Mouse (Mus musculus) embryonic facial prominence, embryonic 13.5 days (tissue): ENCODE measurements at regions not wholly inside any gene's neighbourhood (a gene's known extent, or its start where the extent isn't known, plus 50 kb on each side); places are given as distances from the start of the nearest gene placed in this dataset.
"Not testable (repeated sequence)": the region's sequence is repeated elsewhere in the genome, so short reads cannot be mapped to it uniquely, and the experiment has no call there.

ENCODE experiments used
- ATAC-seq: fragments of 200-750 bp; cut with Nextera tagmentation; 2 replicates; pipeline ENCODE4 v1.8.0; 2017; ENCODE audit warnings: low read depth; ENCODE audit not compliant: insufficient number of reproducible peaks, insufficient read depth, low FRiP score, low TSS enrichment
- H3K27ac ChIP-seq: fragments of 300-500 bp; sonication (generic); 2 replicates; pipeline ENCODE4 v1.5.1; 2015; ENCODE audit warnings: moderate library complexity, mild to moderate bottlenecking, inconsistent platforms
- H3K27me3 ChIP-seq: fragments of 300-500 bp; sonication (generic); 2 replicates; pipeline ENCODE4 v1.6.1; 2015; ENCODE audit warnings: mild to moderate bottlenecking, inconsistent platforms
- H3K36me3 ChIP-seq: fragments of 300-500 bp; sonication (generic); 2 replicates; pipeline ENCODE4 v1.6.1; 2015; ENCODE audit warnings: mild to moderate bottlenecking, inconsistent platforms
- H3K4me1 ChIP-seq: fragments of 300-500 bp; sonication (generic); 2 replicates; pipeline ENCODE4 v1.6.1; 2015; ENCODE audit warnings: inconsistent platforms
- H3K4me2 ChIP-seq: fragments of 300-500 bp; sonication (generic); 2 replicates; pipeline ENCODE4 v1.6.1; 2015; ENCODE audit warnings: moderate library complexity, mild to moderate bottlenecking, inconsistent platforms
- H3K4me3 ChIP-seq: fragments of 300-500 bp; sonication (generic); 2 replicates; pipeline ENCODE4 v1.5.1; 2015; ENCODE audit warnings: mild to moderate bottlenecking, inconsistent platforms
- H3K9ac ChIP-seq: fragments of 300-500 bp; sonication (generic); 2 replicates; pipeline ENCODE4 v1.6.1; 2015; ENCODE audit warnings: mild to moderate bottlenecking, inconsistent platforms
- H3K9me3 ChIP-seq: fragments of 300-500 bp; sonication (generic); 2 replicates; pipeline ENCODE4 v1.6.1; 2016; ENCODE audit warnings: inconsistent platforms
- WGBS: fragments of 180-500 bp; shearing (Covaris S2); methylation state at CpG from one replicate; pipeline ENCODE4 v1.1.7; 2015; ENCODE audit warnings: mixed read lengths; 5-methylcytosine and 5-hydroxymethylcytosine counted together

DNA sequence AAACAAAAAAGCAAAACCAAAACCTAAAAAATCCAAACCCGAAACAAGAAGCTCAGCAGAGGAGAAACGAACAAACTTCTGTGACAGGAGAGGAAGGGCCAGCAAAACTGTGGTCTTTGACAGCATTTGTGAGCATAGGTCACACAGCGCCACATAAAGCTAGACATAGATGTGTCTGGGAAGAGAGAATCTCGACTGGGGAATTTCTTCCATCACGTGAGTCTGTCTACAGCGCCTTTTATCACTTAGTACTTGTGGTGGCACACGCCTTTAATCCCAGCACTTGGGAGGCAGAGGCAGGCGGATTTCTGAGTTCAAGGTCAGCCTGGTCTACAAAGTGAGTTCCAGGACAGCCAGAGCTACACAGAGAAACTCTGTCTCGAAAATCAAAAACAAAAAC is 250.2 kb upstream of the Tgfbr2 start:
- peaks cover 23% of the 10 kb centered on the region for H3K4me1 ChIP-seq
- H3K27me3 ChIP-seq, H3K4me3 ChIP-seq, ATAC-seq, H3K9me3 ChIP-seq, H3K27ac ChIP-seq, H3K36me3 ChIP-seq, H3K4me2 ChIP-seq, H3K9ac ChIP-seq: not testable (repeated sequence)
- 82% methylated on average over 9 of the region's 9 CpGs for WGBS

DNA sequence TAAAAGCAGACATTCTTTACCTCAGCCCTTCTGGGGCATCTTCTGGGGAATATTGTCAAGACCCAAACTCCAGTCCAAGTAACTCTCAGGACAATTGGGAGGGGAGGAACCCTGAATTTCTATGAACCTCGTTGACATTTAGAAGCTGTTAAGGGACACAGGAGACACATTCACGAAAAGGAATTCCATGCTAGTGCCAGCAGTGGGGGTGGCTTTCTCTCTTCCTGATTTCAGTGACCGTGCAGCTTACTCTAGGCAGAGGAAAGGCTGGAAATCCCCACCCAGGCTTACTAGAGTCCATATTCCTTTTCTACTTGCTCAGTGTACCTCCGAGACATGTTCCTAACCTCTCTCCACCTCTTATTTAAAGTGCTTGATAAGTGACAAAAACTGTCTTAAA is 239.9 kb upstream of the Tgfbr2 start:
- ATAC-seq = no peak
- 61% methylated on average over 4 of the region's 4 CpGs for WGBS
- Histone ChIP-seq H3K4me1 (no peaks in the 10 kb centered on the region), H3K4me3 (no peak overlapping the region), H3K27me3 (no peaks in the 10 kb centered on the region), H3K4me2 (no peak overlapping the region), H3K36me3 (no peaks in the 10 kb centered on the region), H3K9ac (no peak overlapping the region), H3K9me3 (no peaks in the 10 kb centered on the region), H3K27ac (no peak overlapping the region)

DNA sequence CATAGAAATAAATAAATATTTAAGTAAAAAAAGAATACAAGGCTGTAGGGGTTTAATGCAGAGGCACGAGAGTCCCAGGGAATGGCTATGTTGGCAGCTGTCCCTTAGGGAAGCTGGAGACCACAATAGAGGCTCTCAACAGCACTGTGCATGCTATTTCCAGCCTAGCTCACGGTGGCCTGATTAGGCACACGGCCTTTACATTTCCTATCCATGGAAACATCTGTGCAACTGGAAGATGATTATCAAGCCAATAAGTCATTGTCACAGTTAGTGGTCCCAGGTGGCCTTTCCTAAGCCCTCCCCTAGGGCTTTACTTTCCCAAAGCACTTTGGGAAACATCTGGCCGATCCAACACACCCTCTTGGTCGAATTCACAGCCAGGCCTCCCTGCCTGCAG is 235.9 kb upstream of the Tgfbr2 start:
- no peaks in the 10 kb centered on the region for H3K27me3 ChIP-seq
- no peaks in the 10 kb centered on the region for H3K36me3 ChIP-seq
- no peak overlapping the region for H3K27ac ChIP-seq
- no peak overlapping the region for H3K9ac ChIP-seq
- no peak overlapping the region for H3K4me3 ChIP-seq
- H3K4me1 ChIP-seq = no peaks in the 10 kb centered on the region
- no peaks in the 10 kb centered on the region for H3K9me3 ChIP-seq
- WGBS = 48% methylated on average over 5 of the region's 5 CpGs
- no peak overlapping the region for H3K4me2 ChIP-seq
- ATAC-seq = no peak

DNA sequence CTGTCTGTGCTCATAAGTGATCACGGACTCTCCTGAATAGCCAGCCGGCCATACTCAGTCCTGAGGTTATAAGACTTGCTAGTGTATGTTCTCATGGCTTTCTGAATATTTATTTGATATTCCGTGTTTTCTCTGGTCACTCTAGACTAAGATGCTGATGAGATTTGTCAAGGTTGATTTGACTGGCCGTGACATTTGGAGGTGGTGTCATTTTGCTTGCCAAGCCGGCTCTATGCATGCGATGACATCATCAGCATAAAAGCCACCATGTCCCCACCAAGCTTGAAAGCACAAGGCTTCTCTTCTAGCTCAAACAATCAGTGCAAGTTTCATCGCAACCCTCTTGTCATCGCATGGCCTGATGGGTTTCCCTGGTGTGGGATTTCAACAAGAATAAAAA is 235.3 kb upstream of the Tgfbr2 start:
- 82% methylated on average over 8 of the region's 8 CpGs for WGBS
- Histone ChIP-seq H3K9ac (no peak overlapping the region), H3K4me2 (no peak overlapping the region), H3K27me3 (no peaks in the 10 kb centered on the region), H3K4me1 (no peaks in the 10 kb centered on the region), H3K4me3 (no peak overlapping the region), H3K36me3 (no peaks in the 10 kb centered on the region), H3K9me3 (no peaks in the 10 kb centered on the region), H3K27ac (no peak overlapping the region)
- ATAC-seq = no peak

DNA sequence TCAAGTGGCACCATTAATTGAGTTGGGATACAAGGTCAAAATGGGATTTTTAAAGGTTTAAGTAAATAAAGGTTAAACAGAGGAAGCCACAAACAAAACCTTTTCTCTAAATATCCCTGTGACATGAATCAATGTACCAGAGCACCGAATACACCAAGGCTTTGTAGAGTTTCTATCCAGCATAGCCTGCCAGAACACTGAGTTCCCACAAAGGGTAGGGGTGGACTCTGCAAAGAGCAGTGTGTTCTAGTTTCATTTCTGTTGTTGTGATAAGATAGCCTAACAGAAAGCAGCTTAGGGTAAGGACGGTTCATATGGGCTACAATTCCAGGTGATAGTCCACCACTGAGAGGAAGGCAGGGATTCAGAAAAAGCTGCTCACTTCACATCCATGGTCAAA is 233.0 kb upstream of the Tgfbr2 start:
- no peak overlapping the region for H3K27ac ChIP-seq
- no peak for ATAC-seq
- H3K27me3 ChIP-seq = no peaks in the 10 kb centered on the region
- WGBS = 90% methylated on average over 2 of the region's 2 CpGs
- no peak overlapping the region for H3K4me3 ChIP-seq
- no peak overlapping the region for H3K9ac ChIP-seq
- no peaks in the 10 kb centered on the region for H3K9me3 ChIP-seq
- H3K4me1 ChIP-seq = no peaks in the 10 kb centered on the region
- H3K4me2 ChIP-seq = no peak overlapping the region
- no peaks in the 10 kb centered on the region for H3K36me3 ChIP-seq

DNA sequence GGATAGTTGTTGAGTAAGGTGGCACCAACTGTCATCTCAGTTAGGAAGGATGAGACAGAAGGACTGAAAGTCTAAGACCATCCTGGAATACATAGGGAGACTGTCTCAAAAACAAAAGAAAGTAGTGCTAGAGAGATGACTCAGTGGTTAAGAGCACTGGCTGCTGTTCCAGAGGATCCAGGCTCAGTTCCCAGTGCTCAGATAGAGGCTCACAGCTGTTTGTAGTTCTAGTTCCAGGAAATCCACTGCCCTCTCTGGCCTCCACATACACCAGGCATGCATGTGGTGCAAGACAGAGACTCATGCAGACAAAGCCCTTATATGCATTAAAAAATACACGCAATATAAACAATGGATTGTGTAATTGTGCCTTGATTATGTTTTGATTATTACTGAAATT is 229.9 kb upstream of the Tgfbr2 start:
- no peak overlapping the region for H3K9ac ChIP-seq
- WGBS = 93% methylated on average over 1 of the region's 1 CpGs
- H3K36me3 ChIP-seq = no peaks in the 10 kb centered on the region
- H3K4me1 ChIP-seq = peaks cover 6% of the 10 kb centered on the region; the same call in 1 of the 2 replicates
- no peaks in the 10 kb centered on the region for H3K9me3 ChIP-seq
- H3K4me3 ChIP-seq = no peak overlapping the region
- H3K27ac ChIP-seq = no peak overlapping the region
- no peak for ATAC-seq
- H3K27me3 ChIP-seq = no peaks in the 10 kb centered on the region
- H3K4me2 ChIP-seq = no peak overlapping the region

DNA sequence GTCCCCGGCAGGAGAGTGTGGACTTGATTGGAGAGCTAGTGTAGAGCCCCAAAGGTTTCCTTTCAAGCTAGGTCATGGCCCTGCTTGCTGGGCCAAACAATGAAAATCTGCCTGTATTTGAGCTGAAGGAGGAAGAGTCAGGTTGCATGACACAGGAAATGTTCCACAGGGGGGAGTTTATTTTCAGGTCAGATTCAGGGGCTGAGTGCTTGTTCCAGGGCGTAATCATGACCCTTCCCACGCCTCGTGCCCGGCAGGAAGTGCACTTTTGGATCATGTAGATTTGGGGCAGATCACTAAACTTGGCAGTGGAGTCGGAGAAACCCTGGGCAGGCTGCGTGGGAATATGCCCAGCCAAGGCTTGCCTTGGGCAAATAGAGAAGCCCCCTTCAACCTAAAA is 226.7 kb upstream of the Tgfbr2 start:
- H3K4me3 ChIP-seq = no peak overlapping the region
- H3K27ac ChIP-seq = no peak overlapping the region
- no peaks in the 10 kb centered on the region for H3K36me3 ChIP-seq
- no peak for ATAC-seq
- no peak overlapping the region for H3K9ac ChIP-seq
- WGBS = 58% methylated on average over 7 of the region's 7 CpGs
- H3K4me1 ChIP-seq = peaks cover 6% of the 10 kb centered on the region; the same call in 1 of the 2 replicates
- no peaks in the 10 kb centered on the region for H3K9me3 ChIP-seq
- H3K4me2 ChIP-seq = no peak overlapping the region
- no peaks in the 10 kb centered on the region for H3K27me3 ChIP-seq

DNA sequence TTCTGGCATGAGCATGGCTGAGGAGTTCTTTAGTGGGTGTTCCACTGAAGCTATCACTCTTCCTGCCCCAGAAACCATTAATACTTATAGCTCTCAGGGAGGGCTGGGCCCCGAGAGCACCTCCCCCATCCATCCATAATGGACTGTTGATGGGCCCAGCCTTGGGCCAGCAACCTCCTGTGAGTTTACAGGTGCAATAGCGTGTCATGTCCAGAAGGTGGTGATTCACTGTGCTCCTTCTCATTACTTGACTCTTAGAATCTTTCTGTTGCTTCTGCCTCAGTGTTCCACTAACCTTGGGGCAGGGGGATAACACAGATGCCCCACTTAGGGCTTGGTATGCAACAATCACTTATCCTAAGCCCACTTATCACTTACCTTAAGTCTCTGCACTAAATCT is 225.1 kb upstream of the Tgfbr2 start:
- Histone ChIP-seq H3K36me3 (no peaks in the 10 kb centered on the region), H3K27ac (no peak overlapping the region), H3K9me3 (no peaks in the 10 kb centered on the region), H3K4me2 (no peak overlapping the region), H3K27me3 (no peaks in the 10 kb centered on the region), H3K4me3 (no peak overlapping the region), H3K9ac (no peak overlapping the region), H3K4me1 (peaks cover 6% of the 10 kb centered on the region; the same call in 1 of the 2 replicates)
- no peak for ATAC-seq
- WGBS = 52% methylated on average over 2 of the region's 2 CpGs

DNA sequence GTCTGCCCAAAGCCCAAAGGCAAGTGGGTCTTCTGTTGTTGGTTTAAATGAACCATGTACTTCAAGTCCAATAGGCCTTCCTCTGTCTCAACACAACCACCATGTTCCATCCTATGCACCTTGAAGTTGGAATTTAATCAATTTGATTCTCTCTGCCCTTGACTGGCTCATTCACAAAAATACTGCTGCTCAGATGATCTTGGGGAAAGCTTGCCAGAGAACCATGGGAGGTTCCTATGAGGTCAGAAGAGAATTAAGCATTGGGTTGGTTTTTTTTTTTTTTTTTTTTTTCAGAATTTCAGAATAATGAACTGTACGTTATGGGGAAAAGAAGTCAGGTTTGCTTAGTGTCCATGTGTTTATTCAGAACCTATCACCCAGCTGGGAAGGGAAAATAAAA is 224.1 kb upstream of the Tgfbr2 start:
- peaks cover 6% of the 10 kb centered on the region; the same call in 1 of the 2 replicates for H3K4me1 ChIP-seq
- 83% methylated on average over 1 of the region's 1 CpGs for WGBS
- H3K4me3 ChIP-seq = no peak overlapping the region
- no peak overlapping the region for H3K27ac ChIP-seq
- ATAC-seq = no peak
- no peaks in the 10 kb centered on the region for H3K36me3 ChIP-seq
- no peak overlapping the region for H3K9ac ChIP-seq
- no peaks in the 10 kb centered on the region for H3K9me3 ChIP-seq
- H3K4me2 ChIP-seq = no peak overlapping the region
- H3K27me3 ChIP-seq = no peaks in the 10 kb centered on the region

DNA sequence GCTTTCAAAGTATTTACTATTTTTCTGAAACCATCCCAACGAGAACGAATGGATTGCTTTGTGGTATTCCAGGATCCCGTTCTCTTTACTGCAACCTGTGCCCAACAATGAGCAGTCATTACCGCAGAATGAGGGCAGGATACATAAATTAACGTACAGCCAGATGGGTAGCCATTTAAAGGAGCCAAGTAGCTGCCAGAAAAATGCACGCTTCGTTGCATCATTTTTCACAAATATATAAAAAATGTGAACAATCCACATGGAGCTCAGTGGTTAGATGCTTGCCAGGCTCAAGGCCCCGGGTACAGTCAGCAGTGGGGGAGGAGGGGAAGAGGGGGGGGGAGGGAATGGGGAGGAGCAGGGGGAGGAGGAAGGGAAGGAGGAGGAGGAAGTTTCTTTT is 217.1 kb upstream of the Tgfbr2 start:
- no peak overlapping the region for H3K4me2 ChIP-seq
- ATAC-seq = no peak
- no peak overlapping the region for H3K9ac ChIP-seq
- WGBS = 62% methylated on average over 8 of the region's 8 CpGs
- no peaks in the 10 kb centered on the region for H3K27me3 ChIP-seq
- no peaks in the 10 kb centered on the region for H3K9me3 ChIP-seq
- H3K36me3 ChIP-seq = no peaks in the 10 kb centered on the region
- no peak overlapping the region for H3K27ac ChIP-seq
- H3K4me3 ChIP-seq = no peak overlapping the region
- 0 out of 2 replicates have a peak, but pooled peaks cover 2% of the 10 kb centered on the region for H3K4me1 ChIP-seq

DNA sequence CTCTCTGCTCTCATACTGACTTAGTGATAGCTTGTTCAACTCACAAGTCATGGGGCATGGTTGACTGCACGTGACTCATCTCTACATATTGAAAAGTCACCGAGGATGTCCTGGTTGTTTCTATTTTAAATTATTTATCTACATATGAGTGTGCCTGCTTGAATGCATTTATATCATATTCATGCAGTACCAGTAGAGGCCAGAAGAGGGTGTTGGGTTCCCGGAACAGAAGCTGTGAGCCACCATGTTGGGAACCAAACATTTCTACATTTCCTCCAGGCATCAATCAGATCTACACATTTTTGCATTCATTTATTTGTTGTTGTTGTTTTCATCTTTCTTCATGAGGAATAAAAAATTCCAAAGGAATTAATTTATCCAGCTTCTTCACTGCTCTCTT is 214.6 kb upstream of the Tgfbr2 start:
- no peak for ATAC-seq
- 85% methylated on average over 3 of the region's 3 CpGs for WGBS
- no peak overlapping the region for H3K9ac ChIP-seq
- no peak overlapping the region for H3K4me3 ChIP-seq
- no peak overlapping the region for H3K27ac ChIP-seq
- H3K9me3 ChIP-seq = no peaks in the 10 kb centered on the region
- no peaks in the 10 kb centered on the region for H3K36me3 ChIP-seq
- H3K4me2 ChIP-seq = no peak overlapping the region
- peaks cover 9% of the 10 kb centered on the region for H3K4me1 ChIP-seq
- H3K27me3 ChIP-seq = no peaks in the 10 kb centered on the region

DNA sequence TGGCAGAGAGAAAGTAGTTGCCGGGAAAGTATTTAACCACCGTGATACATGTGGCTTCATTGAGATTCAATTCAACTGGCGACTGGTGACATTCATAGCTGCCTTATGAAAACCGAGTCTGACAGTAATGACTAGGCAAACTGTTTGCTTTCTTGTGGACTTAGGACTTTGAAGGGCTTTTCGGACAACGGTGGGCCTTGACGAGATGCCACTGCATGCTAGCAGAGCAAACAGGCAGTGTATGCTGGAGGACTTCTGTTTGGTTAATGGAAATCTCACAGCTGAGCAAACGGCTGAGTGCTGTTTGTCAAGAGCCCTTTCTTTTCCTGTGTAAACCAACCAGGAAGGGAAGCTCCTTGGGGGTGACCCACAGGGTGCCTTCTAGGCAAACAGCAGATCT is 213.7 kb upstream of the Tgfbr2 start:
- H3K27ac ChIP-seq = no peak overlapping the region
- 61% methylated on average over 8 of the region's 8 CpGs for WGBS

DNA sequence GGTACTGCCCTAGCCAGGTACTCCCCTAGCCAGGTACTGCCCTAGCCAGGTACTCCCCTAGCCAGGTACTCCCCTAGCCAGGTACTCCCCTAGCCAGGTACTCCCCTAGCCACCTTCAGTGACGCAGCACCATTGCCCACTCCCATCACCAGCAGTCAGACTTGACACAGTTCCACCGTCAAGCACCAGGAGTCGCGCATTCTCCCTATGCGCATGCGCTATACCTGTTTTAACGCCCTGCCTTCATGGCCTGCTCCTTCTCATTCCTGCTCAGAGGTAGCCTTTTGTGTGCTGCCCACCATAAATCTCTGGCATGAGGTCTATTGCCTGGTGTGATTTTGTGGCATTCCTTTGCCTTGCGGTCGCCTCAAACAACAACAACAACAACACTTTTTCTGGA is 212.9 kb upstream of the Tgfbr2 start:
- Histone ChIP-seq H3K4me3 (no peak overlapping the region), H3K9me3 (no peaks in the 10 kb centered on the region), H3K27me3 (no peaks in the 10 kb centered on the region), H3K4me1 (peaks cover 26% of the 10 kb centered on the region), H3K36me3 (no peaks in the 10 kb centered on the region), H3K4me2 (no peak overlapping the region), H3K9ac (no peak overlapping the region), H3K27ac (no peak overlapping the region)
- no peak for ATAC-seq
- WGBS = 95% methylated on average over 9 of the region's 9 CpGs

More for the DNA sequence above, 213.7 kb upstream of the Tgfbr2 start:
- Histone ChIP-seq H3K4me1 (peaks cover 18% of the 10 kb centered on the region), H3K4me2 (no peak overlapping the region), H3K9me3 (no peaks in the 10 kb centered on the region), H3K4me3 (no peak overlapping the region), H3K27me3 (no peaks in the 10 kb centered on the region), H3K36me3 (no peaks in the 10 kb centered on the region), H3K9ac (no peak overlapping the region)
- ATAC-seq = no peak
